Mouse (Mus musculus): ENCODE measurements around the gene Btbd9.

- TF ChIP-seq POLR2A (IDR thresholded peaks at IDR 0.05; ENCODE audit: insufficient read length, low read depth) = no peak
- TF ChIP-seq E2F4 (IDR thresholded peaks at IDR 0.05; ENCODE audit: insufficient read depth) = no peak
- TF ChIP-seq REST (IDR thresholded peaks at IDR 0.05; ENCODE audit: insufficient read depth, insufficient read length) = no peak
- no peak for TF ChIP-seq CEBPB (IDR thresholded peaks at IDR 0.05; ENCODE audit: insufficient read depth, poor library complexity, severe bottlenecking)
- TF ChIP-seq TCF12 (IDR thresholded peaks at IDR 0.05; ENCODE audit: insufficient read depth, poor library complexity, severe bottlenecking) = no peak
- TF ChIP-seq USF1 (IDR thresholded peaks at IDR 0.05; ENCODE audit: low read depth) = no peak
- TF ChIP-seq POLR2AphosphoS2 (IDR thresholded peaks at IDR 0.05; ENCODE audit: insufficient read length, low read depth) = no peak
- no peak for TF ChIP-seq MYOG (IDR thresholded peaks at IDR 0.05; ENCODE audit: control insufficient read depth in 1 of 3, insufficient read depth in 1 of 3, insufficient read length in 2 of 3, low read depth in 2 of 3)
- no peak for TF ChIP-seq MYOD1 (IDR thresholded peaks at IDR 0.05; ENCODE audit: control insufficient read depth in 1 of 3, insufficient read length in 2 of 3, low read depth in 2 of 3)
- TF ChIP-seq SRF (IDR thresholded peaks at IDR 0.05; ENCODE audit: control insufficient read depth, insufficient read length, low read depth) = no peak
- no peak for TF ChIP-seq MAX (IDR thresholded peaks at IDR 0.05; ENCODE audit: low read depth)
- no peak for TF ChIP-seq TCF3 (IDR thresholded peaks at IDR 0.05; ENCODE audit: insufficient read length, low read depth)
Measured at GRCm38 (mm10) chr17:30392031-30392430, 184.3 kb downstream of the Btbd9 start.
